Mouse (Mus musculus) lung, postnatal 25 days (tissue): ENCODE data around the gene Olfr1229.

Experiments
- DNase-seq: peaks from one replicate; pipeline ENCODE4 v3.0.0; 2022; ENCODE audit warnings: low spot score

Gene Olfr1229

DNA sequence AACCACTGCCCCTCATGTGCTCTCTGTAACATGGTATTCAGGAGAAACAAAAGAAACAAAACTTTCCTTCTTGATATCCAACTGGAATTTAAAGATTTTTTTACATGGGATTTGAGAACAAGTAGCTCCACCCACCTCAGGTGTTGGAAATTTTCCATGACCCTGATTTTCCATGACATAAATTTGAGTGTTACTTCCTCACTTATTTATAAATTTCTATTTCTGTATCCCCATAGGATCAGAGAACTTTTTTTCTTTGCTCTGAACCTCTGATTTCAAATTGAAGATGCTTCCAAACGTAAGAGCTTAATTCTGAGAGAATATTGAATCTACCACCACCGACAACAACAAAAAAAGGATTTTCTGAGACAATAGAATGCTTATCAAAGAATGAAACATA lies at the start of gene Olfr1229:
Olfr1229 (minus strand) TSS at position 101 of the 400 bp plus-strand sequence.
- no peak for DNase-seq

DNA sequence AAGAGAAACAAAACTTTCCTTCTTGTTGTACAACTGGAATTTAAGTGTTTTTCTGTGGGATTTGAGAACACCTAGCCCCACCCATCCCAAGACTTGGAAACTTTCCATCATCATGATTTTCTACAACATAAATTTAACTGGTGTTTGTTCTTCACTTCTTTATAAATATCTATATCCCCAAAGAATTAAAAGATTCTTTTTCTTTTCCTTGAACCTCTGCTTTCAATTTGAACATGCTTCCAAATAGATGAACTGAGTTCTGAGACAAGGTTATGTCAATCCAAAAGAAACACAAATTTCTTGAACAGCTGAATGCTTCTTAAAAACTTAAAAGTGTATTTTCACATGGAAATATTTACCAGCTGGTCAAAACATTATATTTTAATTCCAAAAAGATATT lies 41.8 kb upstream of the Olfr1229 start, which contains the start of gene Olfr1232:
Olfr1232 (minus strand) TSS at position 101 of the 400 bp plus-strand sequence.
- no peak for DNase-seq

DNA sequence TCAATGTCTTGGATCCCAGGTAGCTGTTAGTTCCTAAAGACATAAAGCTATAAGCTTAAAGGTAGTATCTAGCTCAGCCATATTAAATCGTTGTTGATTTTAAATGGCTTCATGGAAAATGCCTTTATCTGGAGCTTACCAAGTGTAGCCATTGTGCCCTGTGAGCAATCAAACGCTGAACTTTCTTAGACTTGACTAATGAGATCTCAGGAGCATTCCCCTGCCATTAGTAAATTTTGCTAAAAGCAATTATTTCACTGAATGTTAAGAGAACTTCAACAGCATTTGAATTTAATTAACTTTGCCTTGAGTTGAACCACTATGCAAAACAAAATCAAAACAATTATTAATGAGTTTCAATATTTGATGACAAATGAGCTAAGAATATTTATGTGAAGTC lies 19.2 kb upstream of the Olfr1229 start, which contains the start of gene Olfr1231:
Olfr1231 (minus strand) TSS at position 101 of the 400 bp plus-strand sequence.
- no peak for DNase-seq

DNA sequence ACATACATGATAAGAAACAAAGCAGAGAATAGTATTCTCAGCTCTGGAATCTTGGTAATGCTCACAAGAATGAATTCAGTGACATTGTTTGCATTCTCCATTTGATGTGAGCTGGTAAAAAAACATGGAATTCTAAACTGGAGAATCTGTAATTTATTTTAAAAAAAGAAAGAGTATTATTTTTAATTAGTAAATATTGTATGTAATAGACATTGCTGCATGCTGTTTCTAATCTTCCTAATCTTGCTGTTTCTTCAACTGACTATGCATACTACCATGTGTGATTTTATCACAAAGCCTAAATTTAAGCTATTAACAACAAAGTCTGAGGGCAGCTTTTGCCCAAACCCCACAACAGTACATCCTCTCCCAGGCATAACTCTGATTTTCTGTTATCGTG lies 9.4 kb upstream of the Olfr1229 start, which contains the start of gene Olfr1230:
Olfr1230 (minus strand) TSS at position 101 of the 400 bp plus-strand sequence.
- DNase-seq: no peak

DNA sequence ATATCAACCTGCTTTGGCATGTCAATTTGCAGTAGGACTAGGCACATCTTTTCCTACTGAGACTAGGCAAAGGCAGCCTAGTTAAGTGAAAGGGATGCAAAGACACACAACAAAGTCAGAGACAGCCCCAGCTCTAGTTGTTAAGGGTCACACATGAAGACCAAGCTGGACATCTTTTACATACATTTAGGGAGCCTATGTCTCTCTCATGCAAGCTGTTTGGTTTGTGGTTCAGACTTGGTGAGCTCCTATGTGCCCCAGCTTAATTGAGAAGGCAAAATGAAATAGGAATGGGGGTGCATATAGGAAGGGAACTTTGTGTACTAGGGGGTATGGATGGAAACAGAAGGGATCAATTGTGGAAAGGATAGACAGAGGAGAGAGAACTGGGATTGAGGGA lies 33.9 kb downstream of the Olfr1229 start, which contains the start of gene Olfr1228:
Olfr1228 (minus strand) TSS at position 101 of the 400 bp plus-strand sequence.
- no peak for DNase-seq
